Mouse (Mus musculus) forebrain, embryonic 14.5 days (tissue): ENCODE data around the gene Fbxo7. TPM values are rescaled to one million over a fixed set of nuclear protein-coding genes. Genes with fewer than 3 reads are reported as not detected.
"Not testable (repeated sequence)": the region's sequence is repeated elsewhere in the genome, so short reads cannot be mapped to it uniquely, and the experiment has no call there.

Source experiments
- ATAC-seq: fragments of 200-750 bp; cut with Nextera tagmentation; 2 replicates; pipeline ENCODE4 v1.8.0; 2017; ENCODE audit warnings: mild to moderate bottlenecking, moderate library complexity
- DNase-seq: peaks from one replicate; pipeline ENCODE4 v3.0.0-alpha.2; 2015; ENCODE audit warnings: low spot score
- H3K27ac ChIP-seq: fragments of 300-500 bp; sonication (generic); 2 replicates; pipeline ENCODE4 v1.5.1; 2014; ENCODE audit warnings: low read depth, mild to moderate bottlenecking, control low read depth, low read length, moderate library complexity
- H3K27me3 ChIP-seq: fragments of 300-500 bp; sonication (generic); replicated peaks from 2 replicates; pipeline ENCODE4 v1.6.1; 2014; ENCODE audit warnings: low read length, control low read depth, mixed read lengths; ENCODE audit not compliant: control insufficient read depth, insufficient read depth
- H3K36me3 ChIP-seq: fragments of 300-500 bp; sonication (generic); 2 replicates; pipeline ENCODE4 v1.6.1; 2014; ENCODE audit warnings: low read length, control low read depth; ENCODE audit not compliant: control insufficient read depth, insufficient read depth
- H3K4me1 ChIP-seq: fragments of 300-500 bp; sonication (generic); 2 replicates; pipeline ENCODE4 v1.6.1; 2014; ENCODE audit warnings: antibody characterized with exemption, low read length, control low read depth; ENCODE audit not compliant: control insufficient read depth, insufficient read depth
- H3K4me2 ChIP-seq: fragments of 300-500 bp; sonication (generic); 2 replicates; pipeline ENCODE4 v1.6.1; 2014; ENCODE audit warnings: mild to moderate bottlenecking, control low read depth, low read length
- H3K4me3 ChIP-seq: fragments of 300-500 bp; sonication (generic); 2 replicates; pipeline ENCODE4 v1.5.1; 2014; ENCODE audit warnings: low read depth, low read length, control low read depth
- H3K9ac ChIP-seq: fragments of 300-500 bp; sonication (generic); 2 replicates; pipeline ENCODE4 v1.6.1; 2014; ENCODE audit warnings: mild to moderate bottlenecking, low read length, control low read depth, moderate library complexity
- H3K9me3 ChIP-seq: fragments of 300-500 bp; sonication (generic); replicated peaks from 2 replicates; pipeline ENCODE4 v1.6.1; 2016; ENCODE audit warnings: low read length, control low read depth, mixed read lengths; ENCODE audit not compliant: control insufficient read depth
- WGBS: fragments of 180-500 bp; shearing (Covaris S2); extraction: QIAGEN DNeasy Blood & Tissue Kit; methylation state at CpG from one replicate; pipeline ENCODE4 v1.1.7; 2014; 5-methylcytosine and 5-hydroxymethylcytosine counted together
- polyA plus RNA-seq: library from polyadenylated mRNA; unstranded; fragments of >200 nt; fragmentation: Nextera tagmentation; extraction: Ambion mirVana; gene quantifications from 2 replicates; pipeline ENCODE4 v1.2.1, GENCODE M21; 2014

The Fbxo7 gene
- polyA plus RNA-seq, 1 experiment from 2014 or later, result 17.1 TPM

- Histone ChIP-seq H3K9me3 (no peaks in the 10 kb centered on the region), H3K4me2 (no peak overlapping the region), H3K27ac (no peak overlapping the region), H3K36me3 (peaks cover 3% of the 10 kb centered on the region; the same call in 1 of the 2 replicates), H3K9ac (no peak overlapping the region), H3K4me3 (no peak overlapping the region), H3K4me1 (0 out of 2 replicates have a peak, but pooled peaks cover 2% of the 10 kb centered on the region), H3K27me3 (no peaks in the 10 kb centered on the region)
- ATAC-seq (no peak), DNase-seq (no peak)
- WGBS, result 96% methylated on average over 3 of the region's 3 CpGs
These were observed 4.6 kb downstream of the Fbxo7 start for GRCm38 (mm10) chr10:86026354-86026753.

- not testable (repeated sequence) for H3K36me3 ChIP-seq, H3K27ac ChIP-seq, H3K27me3 ChIP-seq, H3K4me2 ChIP-seq, H3K4me1 ChIP-seq, H3K9me3 ChIP-seq, H3K4me3 ChIP-seq, DNase-seq, H3K9ac ChIP-seq, ATAC-seq
- WGBS, result 88% methylated on average over 1 of the region's 1 CpGs
These were observed 5.0 kb downstream of the Fbxo7 start for GRCm38 (mm10) chr10:86026807-86027206.

- H3K9me3 ChIP-seq, result no peaks in the 10 kb centered on the region
- H3K4me1 ChIP-seq, result no peaks in the 10 kb centered on the region
- DNase-seq (no peak), ATAC-seq (no peak)
- no peaks in the 10 kb centered on the region for H3K27me3 ChIP-seq
- peaks cover 3% of the 10 kb centered on the region; the same call in 1 of the 2 replicates for H3K36me3 ChIP-seq
- H3K9ac ChIP-seq, result no peak overlapping the region
- no peak overlapping the region for H3K4me3 ChIP-seq
- H3K4me2 ChIP-seq, result no peak overlapping the region
- 91% methylated on average over 7 of the region's 7 CpGs for WGBS
- H3K27ac ChIP-seq, result no peak overlapping the region
These were observed 9.0 kb downstream of the Fbxo7 start for GRCm38 (mm10) chr10:86030743-86031142.

GRCm38 (mm10) chr10:86032517-86032916, 10.7 kb downstream of the Fbxo7 start:
- H3K4me2 ChIP-seq, result no peak overlapping the region
- no peaks in the 10 kb centered on the region for H3K4me1 ChIP-seq
- no peak for DNase-seq
- 57% methylated on average over 3 of the region's 3 CpGs for WGBS
- no peak overlapping the region for H3K27ac ChIP-seq
- no peak overlapping the region for H3K9ac ChIP-seq
- no peaks in the 10 kb centered on the region for H3K27me3 ChIP-seq
- ATAC-seq, result no peak
- no peaks in the 10 kb centered on the region for H3K9me3 ChIP-seq
- H3K36me3 ChIP-seq, result peaks cover 3% of the 10 kb centered on the region; the same call in 1 of the 2 replicates
- no peak overlapping the region for H3K4me3 ChIP-seq

GRCm38 (mm10) chr10:86034007-86034728, 12.4 kb downstream of the Fbxo7 start:
- H3K36me3 ChIP-seq, result peaks cover 3% of the 10 kb centered on the region; the same call in 1 of the 2 replicates
- H3K4me1 ChIP-seq, result no peaks in the 10 kb centered on the region
- ATAC-seq (no peak), DNase-seq (no peak)
- no peak overlapping the region for H3K27ac ChIP-seq
- H3K9ac ChIP-seq, result no peak overlapping the region
- WGBS, result 76% methylated on average over 2 of the region's 2 CpGs
- H3K27me3 ChIP-seq, result no peaks in the 10 kb centered on the region
- no peaks in the 10 kb centered on the region for H3K9me3 ChIP-seq
- no peak overlapping the region for H3K4me3 ChIP-seq
- no peak overlapping the region for H3K4me2 ChIP-seq

GRCm38 (mm10) chr10:86043651-86044050, 21.9 kb downstream of the Fbxo7 start:
- Histone ChIP-seq H3K4me2 (no peak overlapping the region), H3K9ac (no peak overlapping the region), H3K36me3 (peaks cover 5% of the 10 kb centered on the region; the same call in 1 of the 2 replicates), H3K4me1 (no peaks in the 10 kb centered on the region), H3K27me3 (no peaks in the 10 kb centered on the region), H3K27ac (no peak overlapping the region), H3K9me3 (no peaks in the 10 kb centered on the region), H3K4me3 (no peak overlapping the region)
- ATAC-seq (no peak), DNase-seq (no peak)
- WGBS, result 82% methylated on average over 4 of the region's 4 CpGs

GRCm38 (mm10) chr10:86044066-86044465, 22.3 kb downstream of the Fbxo7 start:
- Histone ChIP-seq H3K4me2 (no peak overlapping the region), H3K9me3 (no peaks in the 10 kb centered on the region), H3K4me1 (no peaks in the 10 kb centered on the region), H3K4me3 (no peak overlapping the region), H3K27me3 (no peaks in the 10 kb centered on the region), H3K9ac (no peak overlapping the region), H3K36me3 (peaks cover 5% of the 10 kb centered on the region; the same call in 1 of the 2 replicates), H3K27ac (no peak overlapping the region)
- ATAC-seq, result no peak
- no peak for DNase-seq
- WGBS, result 83% methylated on average over 8 of the region's 8 CpGs

- Histone ChIP-seq H3K4me1 (no peaks in the 10 kb centered on the region), H3K9me3 (no peaks in the 10 kb centered on the region), H3K27ac (no peak overlapping the region), H3K4me2 (no peak overlapping the region), H3K27me3 (no peaks in the 10 kb centered on the region), H3K36me3 (peaks cover 8% of the 10 kb centered on the region; the same call in 1 of the 2 replicates), H3K4me3 (no peak overlapping the region), H3K9ac (no peak overlapping the region)
- 97% methylated on average over 1 of the region's 1 CpGs for WGBS
- ATAC-seq, result no peak
- DNase-seq, result no peak
These were observed 24.6 kb downstream of the Fbxo7 start for GRCm38 (mm10) chr10:86046371-86046770.

- DNase-seq (no peak), ATAC-seq (no peak)
- no peak overlapping the region for H3K9ac ChIP-seq
- H3K27me3 ChIP-seq, result no peaks in the 10 kb centered on the region
- no peak overlapping the region for H3K27ac ChIP-seq
- 94% methylated on average over 9 of the region's 9 CpGs for WGBS
- no peaks in the 10 kb centered on the region for H3K9me3 ChIP-seq
- peaks cover 11% of the 10 kb centered on the region; the same call in 1 of the 2 replicates for H3K36me3 ChIP-seq
- H3K4me2 ChIP-seq, result no peak overlapping the region
- H3K4me1 ChIP-seq, result no peaks in the 10 kb centered on the region
- H3K4me3 ChIP-seq, result no peak overlapping the region
These were observed 26.0 kb downstream of the Fbxo7 start for GRCm38 (mm10) chr10:86047786-86048185.
